Mouse (Mus musculus) heart, postnatal 0 days (tissue): Measurements from ENCODE around the gene Actb. TPM values are rescaled to one million over a fixed set of nuclear protein-coding genes. Genes with fewer than 3 reads are reported as not detected.

Experiments
- ATAC-seq: fragments of 200-750 bp; cut with Nextera tagmentation; 2 replicates; pipeline ENCODE4 v1.8.0; 2017; ENCODE audit warnings: low read depth, moderate number of reproducible peaks, moderate library complexity; ENCODE audit not compliant: insufficient read depth
- DNase-seq: peaks from one replicate; pipeline ENCODE4 v3.0.0-alpha.2; 2016; ENCODE audit warnings: low spot score
- H3K27ac ChIP-seq: fragments of 300-500 bp; sonication (generic); 2 replicates; pipeline ENCODE4 v1.5.1; 2014; ENCODE audit warnings: low read depth, mild to moderate bottlenecking
- H3K27me3 ChIP-seq: fragments of 300-500 bp; sonication (generic); 2 replicates; pipeline ENCODE4 v1.6.1; 2014; ENCODE audit warnings: low read length, mixed read lengths; ENCODE audit not compliant: control insufficient read depth, insufficient read depth
- H3K36me3 ChIP-seq: fragments of 300-500 bp; sonication (generic); replicated peaks from 2 replicates; pipeline ENCODE4 v1.6.1; 2014; ENCODE audit warnings: low read length, mixed read lengths; ENCODE audit not compliant: control insufficient read depth, insufficient read depth
- H3K4me1 ChIP-seq: fragments of 300-500 bp; sonication (generic); 2 replicates; pipeline ENCODE4 v1.6.1; 2014; ENCODE audit warnings: antibody characterized with exemption; ENCODE audit not compliant: control insufficient read depth, insufficient read depth
- H3K4me2 ChIP-seq: fragments of 300-500 bp; sonication (generic); 2 replicates; pipeline ENCODE4 v1.6.1; 2014; ENCODE audit warnings: low read depth, mild to moderate bottlenecking, low read length, moderate library complexity
- H3K4me3 ChIP-seq: fragments of 300-500 bp; sonication (generic); 2 replicates; pipeline ENCODE4 v1.5.1; 2014; ENCODE audit warnings: low read depth, low read length
- H3K9ac ChIP-seq: fragments of 300-500 bp; sonication (generic); replicated peaks from 2 replicates; pipeline ENCODE4 v1.6.1; 2014; ENCODE audit warnings: low read depth, low read length, mixed read lengths
- H3K9me3 ChIP-seq: fragments of 300-500 bp; sonication (generic); replicated peaks from 2 replicates; pipeline ENCODE4 v1.6.1; 2016; ENCODE audit warnings: low read length; ENCODE audit not compliant: control insufficient read depth
- CTCF ChIP-seq: IDR thresholded peaks from 2 replicates; pipeline ENCODE4 v1.5.1; 2016; ENCODE audit warnings: antibody characterized with exemption, control low read depth, low read depth
- EP300 ChIP-seq: IDR thresholded peaks from 2 replicates; pipeline ENCODE4 v1.6.1; 2016; ENCODE audit warnings: antibody characterized with exemption, low read depth
- WGBS: fragments of 180-500 bp; shearing (Covaris S2); extraction: QIAGEN DNeasy Blood & Tissue Kit; methylation state at CpG from one replicate; pipeline ENCODE4 v1.1.7; 2014; 5-methylcytosine and 5-hydroxymethylcytosine counted together
- polyA plus RNA-seq: library from polyadenylated mRNA; unstranded; fragments of >200 nt; fragmentation: Nextera tagmentation; extraction: Ambion mirVana; gene quantifications from 2 replicates; pipeline ENCODE4 v1.2.1, GENCODE M21; 2015
- total RNA-seq: library from RNA; depleted of rRNA; stranded (reverse); fragments of >200 nt; gene quantifications from 2 replicates; pipeline ENCODE4 v1.2.3, GENCODE M21; 2014; ENCODE audit warnings: low replicate concordance

Gene Actb
- total and polyA plus RNA-seq, 2 experiments from 2014 or later, result 2,574 to 4,473 TPM

GRCm38 (mm10) chr5:142886761-142887160 is 19.8 kb downstream of the Actb start:
- Histone ChIP-seq H3K36me3 (peaks cover 26% of the 10 kb centered on the region), H3K27ac (no peak overlapping the region)
- TF ChIP-seq CTCF (no peak), EP300 (no peak)

GRCm38 (mm10) chr5:142886181-142886580 is 20.4 kb downstream of the Actb start:
- ATAC-seq, result no peak
- H3K4me3 ChIP-seq, result no peak overlapping the region
- H3K9me3 ChIP-seq, result no peaks in the 10 kb centered on the region
- H3K9ac ChIP-seq, result no peak overlapping the region
- peaks cover 26% of the 10 kb centered on the region for H3K36me3 ChIP-seq
- H3K27ac ChIP-seq, result no peak overlapping the region
- 95% methylated on average over 19 of the region's 19 CpGs for WGBS
- no peak for TF ChIP-seq CTCF
- no peak for TF ChIP-seq EP300
- DNase-seq, result no peak
- H3K4me1 ChIP-seq, result no peaks in the 10 kb centered on the region
- H3K4me2 ChIP-seq, result no peak overlapping the region
- no peaks in the 10 kb centered on the region for H3K27me3 ChIP-seq

More at GRCm38 (mm10) chr5:142886761-142887160, 19.8 kb downstream of the Actb start:
- Histone ChIP-seq H3K4me1 (no peaks in the 10 kb centered on the region), H3K9ac (no peak overlapping the region), H3K4me3 (no peak overlapping the region), H3K27me3 (no peaks in the 10 kb centered on the region), H3K4me2 (no peak overlapping the region), H3K9me3 (no peaks in the 10 kb centered on the region)
- ATAC-seq (no peak), DNase-seq (no peak)
- WGBS, result 90% methylated on average over 20 of the region's 20 CpGs

- Histone ChIP-seq H3K4me1 (peaks cover 4% of the 10 kb centered on the region; the same call in 1 of the 2 replicates), H3K9ac (no peak overlapping the region), H3K9me3 (no peaks in the 10 kb centered on the region), H3K27ac (no peak overlapping the region), H3K4me3 (no peak overlapping the region), H3K27me3 (no peaks in the 10 kb centered on the region), H3K36me3 (peaks cover 26% of the 10 kb centered on the region), H3K4me2 (no peak overlapping the region)
- no peak for ATAC-seq
- TF ChIP-seq CTCF (no peak), EP300 (no peak)
- no peak for DNase-seq
- 92% methylated on average over 11 of the region's 11 CpGs for WGBS
Observed at GRCm38 (mm10) chr5:142882471-142882870, 24.1 kb downstream of the Actb start.

- no peaks in the 10 kb centered on the region for H3K9me3 ChIP-seq
- peaks cover 26% of the 10 kb centered on the region for H3K36me3 ChIP-seq
- ATAC-seq (no peak), DNase-seq (no peak)
- peaks cover 4% of the 10 kb centered on the region; the same call in 1 of the 2 replicates for H3K4me1 ChIP-seq
- H3K27me3 ChIP-seq, result no peaks in the 10 kb centered on the region
- WGBS, result 61% methylated on average over 8 of the region's 8 CpGs
- TF ChIP-seq EP300 (no peak), CTCF (no peak)
- no peak overlapping the region for H3K4me3 ChIP-seq
- H3K4me2 ChIP-seq, result no peak overlapping the region
- peak overlapping the region; percentile 60 for H3K27ac ChIP-seq
- H3K9ac ChIP-seq, result no peak overlapping the region
Observed at GRCm38 (mm10) chr5:142881936-142882335, 24.6 kb downstream of the Actb start.

- Histone ChIP-seq H3K9me3 (no peaks in the 10 kb centered on the region), H3K4me3 (no peak overlapping the region), H3K9ac (peak overlapping the region; percentile 34; the same call in 1 of the 2 replicates), H3K4me2 (no peak overlapping the region), H3K4me1 (peaks cover 4% of the 10 kb centered on the region; the same call in 1 of the 2 replicates), H3K27me3 (no peaks in the 10 kb centered on the region), H3K36me3 (peaks cover 19% of the 10 kb centered on the region), H3K27ac (peak overlapping the region; percentile 60)
- ATAC-seq, result 0 out of 2 replicates have a peak, but pooled peaks have one; percentile 24
- no peak for TF ChIP-seq CTCF
- 0 out of 2 replicates have a peak, but pooled peaks have one; percentile 51 for TF ChIP-seq EP300
- no peak for DNase-seq
- 47% methylated on average over 13 of the region's 13 CpGs for WGBS
Observed at GRCm38 (mm10) chr5:142880806-142881516, 25.6 kb downstream of the Actb start.

GRCm38 (mm10) chr5:142880246-142880645 is 26.3 kb downstream of the Actb start:
- Histone ChIP-seq H3K9me3 (no peaks in the 10 kb centered on the region), H3K4me1 (peaks cover 4% of the 10 kb centered on the region; the same call in 1 of the 2 replicates), H3K4me2 (no peak overlapping the region), H3K9ac (no peak overlapping the region), H3K4me3 (no peak overlapping the region), H3K27ac (no peak overlapping the region), H3K27me3 (no peaks in the 10 kb centered on the region), H3K36me3 (peaks cover 19% of the 10 kb centered on the region)
- DNase-seq, result no peak
- ATAC-seq, result no peak
- TF ChIP-seq CTCF (no peak), EP300 (no peak)
- WGBS, result 75% methylated on average over 6 of the region's 6 CpGs
